Mouse (Mus musculus) liver, adult 2 months (tissue): ENCODE measurements at regions not wholly inside any gene's neighbourhood (a gene's known extent, or its start where the extent isn't known, plus 50 kb on each side); places are given as distances from the start of the nearest gene placed in this dataset.

Experiments used
- CTCF ChIP-seq: fragments of 200-500 bp; IDR thresholded peaks from 2 replicates; pipeline ENCODE4 v1.5.1; 2011; ENCODE audit warnings: low read depth, low read length, control low read depth
- POLR2A ChIP-seq: fragments of 200-500 bp; IDR thresholded peaks from 2 replicates; pipeline ENCODE4 v1.6.1; 2011; ENCODE audit warnings: low read length, control low read depth; ENCODE audit not compliant: insufficient read depth; ENCODE audit errors: extremely low read depth

GRCm38 (mm10) chr1:150174204-150174603, 74.4 kb downstream of the Ptgs2 start:
- TF ChIP-seq POLR2A = no peak
- TF ChIP-seq CTCF = no peak
